Mouse (Mus musculus): ENCODE measurements around the gene Abcb8. TPM values are rescaled to one million over a fixed set of nuclear protein-coding genes. Genes with fewer than 3 reads are reported as not detected.

The Abcb8 gene
- total and polyA plus RNA-seq, 3 experiments, result 63.6 to 165 (median 69.8) TPM

- peak; percentile 65 for DNase-seq
Measured at GRCm38 (mm10) chr5:24455076-24455475, 61.6 kb downstream of the Abcb8 start.

- no peak for DNase-seq
Measured at GRCm38 (mm10) chr5:24455613-24456012, 62.1 kb downstream of the Abcb8 start.

Other genes starting within 250 kb of the Abcb8 start
- 1 to 10 TPM; 6.3 to 9.3 TPM for gene Nupl2, start 228.7 kb upstream of the Abcb8 start, total RNA-seq (2021)
- gene Nupl2, start 228.7 kb upstream of the Abcb8 start, polyA plus RNA-seq (2012; rRNA removed), result 7.7 and 7.9 TPM in 2 replicates
- gene Kcnh2, start 42.1 kb upstream of the Abcb8 start, total RNA-seq (2021), result 10 to 100 TPM; 12.3 to 26.4 TPM
- gene Kcnh2, start 42.1 kb upstream of the Abcb8 start, polyA plus RNA-seq (2012; rRNA removed), result 75.2 and 99.5 TPM in 2 replicates
- 10 to 100 TPM in 1 of 2 experiments, 1 to 10 TPM in 1; 8.5 to 13.6 TPM for gene Nos3, start 28.9 kb upstream of the Abcb8 start, total RNA-seq (2021)
- gene Nos3, start 28.9 kb upstream of the Abcb8 start, polyA plus RNA-seq (2012; rRNA removed), result 22.1 and 33.1 TPM in 2 replicates
- gene Atg9b, start 1.5 kb upstream of the Abcb8 start, total RNA-seq (2021), result 1 to 10 TPM; 1.5 to 1.7 TPM
- gene Atg9b, start 1.5 kb upstream of the Abcb8 start, polyA plus RNA-seq (2012; rRNA removed), result 7.5 and 11.6 TPM in 2 replicates
- gene Asic3, start 19.7 kb downstream of the Abcb8 start, total RNA-seq (2021), result under 1 TPM in 1 of 2 experiments, not detected in 1; 0.48 TPM
- 0.74 and 1.2 TPM in 2 replicates for gene Asic3, start 19.7 kb downstream of the Abcb8 start, polyA plus RNA-seq (2012; rRNA removed)
- 10 to 100 TPM; 40.7 to 47.9 TPM for gene Cdk5, start 29.9 kb downstream of the Abcb8 start, total RNA-seq (2021)
- gene Cdk5, start 29.9 kb downstream of the Abcb8 start, polyA plus RNA-seq (2012; rRNA removed), result 60.2 and 63.3 TPM in 2 replicates
- 10 to 100 TPM; 58.4 to 63.2 TPM for gene Slc4a2, start 30.2 kb downstream of the Abcb8 start, total RNA-seq (2021)
- 65.9 and 74.0 TPM in 2 replicates for gene Slc4a2, start 30.2 kb downstream of the Abcb8 start, polyA plus RNA-seq (2012; rRNA removed)
- 100 to 1,000 TPM in 1 of 2 experiments, 10 to 100 TPM in 1; 93.4 to 108 TPM for gene Fastk, start 51.6 kb downstream of the Abcb8 start, total RNA-seq (2021)
- 335 and 350 TPM in 2 replicates for gene Fastk, start 51.6 kb downstream of the Abcb8 start, polyA plus RNA-seq (2012; rRNA removed)
- 10 to 100 TPM; 16.7 to 20.5 TPM for gene Tmub1, start 54.2 kb downstream of the Abcb8 start, total RNA-seq (2021)
- gene Tmub1, start 54.2 kb downstream of the Abcb8 start, polyA plus RNA-seq (2012; rRNA removed), result 86.7 and 94.5 TPM in 2 replicates
- gene Agap3, start 58.5 kb downstream of the Abcb8 start, total RNA-seq (2021), result 10 to 100 TPM; 78.8 to 89.8 TPM
- 96.5 and 106 TPM in 2 replicates for gene Agap3, start 58.5 kb downstream of the Abcb8 start, polyA plus RNA-seq (2012; rRNA removed)
- not detected for gene Gbx1, start 133.5 kb downstream of the Abcb8 start, total RNA-seq (2021)
- gene Gbx1, start 133.5 kb downstream of the Abcb8 start, polyA plus RNA-seq (2012; rRNA removed), result not detected in 2 replicates
- not detected for gene Asb10, start 147.3 kb downstream of the Abcb8 start, total RNA-seq (2021)
- gene Asb10, start 147.3 kb downstream of the Abcb8 start, polyA plus RNA-seq (2012; rRNA removed), result 0.30 and 0.76 TPM in 2 replicates
- gene 4931409K22Rik, start 163.1 kb downstream of the Abcb8 start, total RNA-seq (2021), result not detected
- gene 4931409K22Rik, start 163.1 kb downstream of the Abcb8 start, polyA plus RNA-seq (2012; rRNA removed), result not detected in 2 replicates
- 10 to 100 TPM; 72.0 TPM for gene Abcf2, start 183.8 kb downstream of the Abcb8 start, total RNA-seq (2021)
- 66.9 and 82.4 TPM in 2 replicates for gene Abcf2, start 183.8 kb downstream of the Abcb8 start, polyA plus RNA-seq (2012; rRNA removed)
- gene Chpf2, start 193.1 kb downstream of the Abcb8 start, total RNA-seq (2021), result 10 to 100 TPM; 37.9 to 49.7 TPM
- gene Chpf2, start 193.1 kb downstream of the Abcb8 start, polyA plus RNA-seq (2012; rRNA removed), result 60.0 and 76.6 TPM in 2 replicates
- 10 to 100 TPM; 14.2 to 25.0 TPM for gene Smarcd3, start 230.7 kb downstream of the Abcb8 start, total RNA-seq (2021)
- 53.1 and 71.3 TPM in 2 replicates for gene Smarcd3, start 230.7 kb downstream of the Abcb8 start, polyA plus RNA-seq (2012; rRNA removed)

Data from adrenal gland, adult 2 months (tissue).